Mouse (Mus musculus) forebrain, embryonic 10.5 days (tissue): ENCODE measurements at regions not wholly inside any gene's neighbourhood (a gene's known extent, or its start where the extent isn't known, plus 50 kb on each side); places are given as distances from the start of the nearest gene placed in this dataset.

Experiments
- DNase-seq: peaks from one replicate; pipeline ENCODE4 v3.0.0-alpha.2; 2017; ENCODE audit warnings: low spot score; ENCODE audit errors: extremely low spot score
- H3K27ac ChIP-seq: fragments of 300-500 bp; sonication (generic); 2 replicates; pipeline ENCODE4 v1.5.1; 2016; ENCODE audit warnings: mild to moderate bottlenecking
- H3K27me3 ChIP-seq: fragments of 300-500 bp; sonication (generic); 2 replicates; pipeline ENCODE4 v1.6.1; 2016; ENCODE audit warnings: mild to moderate bottlenecking; ENCODE audit not compliant: poor library complexity, severe bottlenecking
- H3K36me3 ChIP-seq: fragments of 300-500 bp; sonication (generic); replicated peaks from 2 replicates; pipeline ENCODE4 v1.6.1; 2016; ENCODE audit warnings: mild to moderate bottlenecking, moderate library complexity
- H3K4me1 ChIP-seq: fragments of 300-500 bp; sonication (generic); 2 replicates; pipeline ENCODE4 v1.6.1; 2016
- H3K4me3 ChIP-seq: fragments of 300-500 bp; sonication (generic); 2 replicates; pipeline ENCODE4 v1.5.1; 2016; ENCODE audit warnings: mild to moderate bottlenecking, moderate library complexity
- H3K9me3 ChIP-seq: fragments of 300-500 bp; sonication (generic); 2 replicates; pipeline ENCODE4 v1.6.1; 2016; ENCODE audit warnings: mild to moderate bottlenecking, moderate library complexity
- WGBS: fragments of 180-500 bp; shearing (Covaris S2); methylation state at CpG from one replicate; pipeline ENCODE4 v1.1.7; 2016; 5-methylcytosine and 5-hydroxymethylcytosine counted together

GRCm38 (mm10) chr2:123267036-123267435 is 502.0 kb downstream of the Sqor start:
- no peak for DNase-seq
- Histone ChIP-seq H3K36me3 (no peaks in the 10 kb centered on the region), H3K9me3 (no peaks in the 10 kb centered on the region), H3K27me3 (no peaks in the 10 kb centered on the region), H3K4me3 (no peak overlapping the region), H3K27ac (no peak overlapping the region), H3K4me1 (no peaks in the 10 kb centered on the region)
- WGBS, result 87% methylated on average over 4 of the region's 4 CpGs

- H3K27ac ChIP-seq, result no peak overlapping the region
- H3K4me3 ChIP-seq, result no peak overlapping the region
- no peaks in the 10 kb centered on the region for H3K4me1 ChIP-seq
- no peaks in the 10 kb centered on the region for H3K36me3 ChIP-seq
- WGBS, result 88% methylated on average over 9 of the region's 9 CpGs
- H3K27me3 ChIP-seq, result no peaks in the 10 kb centered on the region
- H3K9me3 ChIP-seq, result no peaks in the 10 kb centered on the region
- no peak for DNase-seq
Measured at GRCm38 (mm10) chr2:123274866-123275735, 510.1 kb downstream of the Sqor start.

GRCm38 (mm10) chr2:123275736-123276330 is 510.8 kb downstream of the Sqor start:
- no peaks in the 10 kb centered on the region for H3K36me3 ChIP-seq
- WGBS, result 86% methylated on average over 6 of the region's 6 CpGs
- no peak for DNase-seq
- no peaks in the 10 kb centered on the region for H3K27me3 ChIP-seq
- H3K4me1 ChIP-seq, result no peaks in the 10 kb centered on the region
- H3K4me3 ChIP-seq, result no peak overlapping the region
- H3K27ac ChIP-seq, result no peak overlapping the region
- H3K9me3 ChIP-seq, result no peaks in the 10 kb centered on the region

GRCm38 (mm10) chr2:123311554-123312276 is 546.7 kb downstream of the Sqor start:
- no peak overlapping the region for H3K4me3 ChIP-seq
- H3K27me3 ChIP-seq, result no peaks in the 10 kb centered on the region
- no peak for DNase-seq
- H3K4me1 ChIP-seq, result no peaks in the 10 kb centered on the region
- WGBS, result 75% methylated on average over 6 of the region's 6 CpGs
- no peaks in the 10 kb centered on the region for H3K36me3 ChIP-seq
- H3K27ac ChIP-seq, result no peak overlapping the region
- H3K9me3 ChIP-seq, result no peaks in the 10 kb centered on the region

GRCm38 (mm10) chr2:123312277-123312617 is 547.2 kb downstream of the Sqor start:
- peak; percentile 67 for DNase-seq
- no peaks in the 10 kb centered on the region for H3K36me3 ChIP-seq
- H3K27ac ChIP-seq, result no peak overlapping the region
- WGBS, result 30% methylated on average over 8 of the region's 8 CpGs
- no peaks in the 10 kb centered on the region for H3K4me1 ChIP-seq
- H3K27me3 ChIP-seq, result no peaks in the 10 kb centered on the region
- no peak overlapping the region for H3K4me3 ChIP-seq
- no peaks in the 10 kb centered on the region for H3K9me3 ChIP-seq

- Histone ChIP-seq H3K27me3 (no peaks in the 10 kb centered on the region), H3K27ac (no peak overlapping the region), H3K4me1 (no peaks in the 10 kb centered on the region), H3K36me3 (no peaks in the 10 kb centered on the region), H3K9me3 (no peaks in the 10 kb centered on the region), H3K4me3 (no peak overlapping the region)
- 92% methylated on average over 4 of the region's 4 CpGs for WGBS
- no peak for DNase-seq
Measured at GRCm38 (mm10) chr2:123320448-123321097, 555.5 kb downstream of the Sqor start.

- WGBS, result 88% methylated on average over 3 of the region's 3 CpGs
- H3K27ac ChIP-seq, result no peak overlapping the region
- H3K4me3 ChIP-seq, result no peak overlapping the region
- no peaks in the 10 kb centered on the region for H3K4me1 ChIP-seq
- H3K9me3 ChIP-seq, result no peaks in the 10 kb centered on the region
- no peaks in the 10 kb centered on the region for H3K27me3 ChIP-seq
- no peak for DNase-seq
- no peaks in the 10 kb centered on the region for H3K36me3 ChIP-seq
Measured at GRCm38 (mm10) chr2:123323769-123324168, 558.7 kb downstream of the Sqor start.

- no peaks in the 10 kb centered on the region for H3K9me3 ChIP-seq
- no peaks in the 10 kb centered on the region for H3K36me3 ChIP-seq
- H3K4me3 ChIP-seq, result no peak overlapping the region
- 82% methylated on average over 2 of the region's 2 CpGs for WGBS
- no peak overlapping the region for H3K27ac ChIP-seq
- no peaks in the 10 kb centered on the region for H3K4me1 ChIP-seq
- DNase-seq, result no peak
- H3K27me3 ChIP-seq, result no peaks in the 10 kb centered on the region
Measured at GRCm38 (mm10) chr2:123324896-123325295, 559.9 kb downstream of the Sqor start.

- Histone ChIP-seq H3K27ac (no peak overlapping the region), H3K9me3 (no peaks in the 10 kb centered on the region), H3K36me3 (no peaks in the 10 kb centered on the region), H3K4me1 (no peaks in the 10 kb centered on the region), H3K4me3 (no peak overlapping the region), H3K27me3 (no peaks in the 10 kb centered on the region)
- no peak for DNase-seq
- WGBS, result 87% methylated on average over 10 of the region's 10 CpGs
Measured at GRCm38 (mm10) chr2:123349625-123350346, 584.7 kb downstream of the Sqor start.

GRCm38 (mm10) chr2:123364204-123364603 is 599.2 kb downstream of the Sqor start:
- H3K36me3 ChIP-seq, result no peaks in the 10 kb centered on the region
- no peak overlapping the region for H3K4me3 ChIP-seq
- H3K27ac ChIP-seq, result no peak overlapping the region
- no peaks in the 10 kb centered on the region for H3K4me1 ChIP-seq
- H3K27me3 ChIP-seq, result no peaks in the 10 kb centered on the region
- no peak for DNase-seq
- no peaks in the 10 kb centered on the region; the same call in 1 of the 2 replicates for H3K9me3 ChIP-seq

GRCm38 (mm10) chr2:123366571-123366970 is 601.5 kb downstream of the Sqor start:
- no peaks in the 10 kb centered on the region for H3K4me1 ChIP-seq
- no peak for DNase-seq
- no peak overlapping the region for H3K4me3 ChIP-seq
- 91% methylated on average over 2 of the region's 2 CpGs for WGBS
- H3K27ac ChIP-seq, result no peak overlapping the region
- H3K9me3 ChIP-seq, result no peaks in the 10 kb centered on the region; the same call in 1 of the 2 replicates
- H3K36me3 ChIP-seq, result no peaks in the 10 kb centered on the region
- H3K27me3 ChIP-seq, result no peaks in the 10 kb centered on the region
